Mouse (Mus musculus): Measurements from ENCODE around the gene Smn1. TPM values are rescaled to one million over a fixed set of nuclear protein-coding genes. Genes with fewer than 3 reads are reported as not detected.
"Not testable (repeated sequence)": the region's sequence is repeated elsewhere in the genome, so short reads cannot be mapped to it uniquely, and the experiment has no call there.

Smn1 gene
- polyA plus RNA-seq, 1 experiment from 2014 or later, result 24.1 TPM

DNA sequence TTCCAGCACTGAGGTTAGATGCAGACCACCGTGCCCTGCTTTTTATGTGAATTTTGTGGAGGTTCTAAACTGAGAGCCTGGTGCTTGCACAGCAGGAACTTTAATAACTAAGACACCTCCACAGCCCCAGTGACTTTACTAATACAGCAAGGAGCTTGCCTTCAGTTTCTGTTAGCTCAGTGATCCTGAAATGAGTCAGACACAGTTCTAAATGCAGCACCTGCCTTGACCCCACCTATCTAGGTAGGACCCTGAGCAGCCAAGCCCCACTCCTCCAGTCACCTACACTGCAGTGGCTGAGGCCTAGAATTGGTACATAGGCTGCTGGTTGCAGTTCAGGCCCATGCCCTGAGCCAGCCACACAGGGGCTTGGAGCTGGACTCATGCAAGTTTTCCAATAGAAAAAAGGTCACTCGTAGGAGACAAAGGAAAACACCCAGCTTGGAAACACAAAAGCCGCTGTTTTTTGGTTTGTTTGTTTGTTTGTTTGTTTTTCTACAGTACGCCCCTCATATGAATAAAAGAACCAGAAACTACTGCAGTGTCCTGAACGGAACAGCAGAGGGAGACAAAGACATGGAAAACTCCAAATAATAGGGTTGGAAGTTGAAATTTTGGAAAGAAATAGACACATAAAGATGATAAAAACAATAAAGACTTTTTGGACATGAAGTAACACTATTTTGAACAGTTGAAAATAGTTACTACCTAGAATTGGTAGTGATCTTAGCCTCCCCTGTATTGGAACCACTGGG lies 12.3 kb upstream of the Smn1 start:
- TF ChIP-seq CTCF (IDR thresholded peaks at IDR 0.05; ENCODE audit: low read depth) (peak; percentile 76), EP300 (optimal IDR thresholded peaks at IDR 0.05) (no peak)
- Histone ChIP-seq H3K4me1 (replicated peaks; ENCODE audit: control insufficient read depth, insufficient read depth) (no peaks in the 10 kb centered on the region), H3K9me3 (ENCODE audit: control insufficient read depth, low read length) (no peaks in the 10 kb centered on the region), H3K9ac (ENCODE audit: low read length) (no peak overlapping the region), H3K27me3 (ENCODE audit: control insufficient read depth, insufficient read depth, low read length) (no peaks in the 10 kb centered on the region), H3K36me3 (ENCODE audit: control insufficient read depth, insufficient read depth, low read length) (no peaks in the 10 kb centered on the region), H3K27ac (replicated peaks) (no peak overlapping the region), H3K4me3 (ENCODE audit: low read depth, low read length) (no peak overlapping the region), H3K4me2 (replicated peaks; ENCODE audit: low read depth) (no peak overlapping the region)
- 49% methylated on average over 5 of the region's 5 CpGs for WGBS
- no peak for ATAC-seq (ENCODE audit: low FRiP score, low TSS enrichment)
- DNase-seq (ENCODE audit: low spot score), result no peak

DNA sequence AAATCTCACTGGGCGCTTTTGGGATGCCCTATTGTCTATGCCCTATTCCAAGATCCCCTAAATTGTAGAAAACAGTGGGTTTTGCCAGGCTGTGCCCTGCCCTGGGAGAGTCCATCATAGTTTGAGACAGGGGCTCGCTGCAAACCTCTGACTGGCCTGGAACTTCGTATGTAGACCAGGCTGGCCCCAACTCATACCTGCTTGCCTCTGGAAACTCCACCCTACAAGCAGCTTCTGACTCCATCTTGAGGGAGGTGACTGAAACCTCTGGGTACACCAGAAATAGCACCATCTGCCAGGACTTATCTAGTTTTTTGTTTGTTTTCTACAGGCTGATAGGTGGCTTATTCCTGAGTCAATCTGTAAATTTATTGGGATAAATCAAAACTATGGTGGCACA lies 682 bp upstream of the Smn1 start:
- 90% methylated on average over 3 of the region's 3 CpGs for WGBS
- H3K4me1 ChIP-seq (replicated peaks; ENCODE audit: control insufficient read depth, insufficient read depth), result no peaks in the 10 kb centered on the region
- no peak for TF ChIP-seq CTCF (IDR thresholded peaks at IDR 0.05; ENCODE audit: low read depth)

DNA sequence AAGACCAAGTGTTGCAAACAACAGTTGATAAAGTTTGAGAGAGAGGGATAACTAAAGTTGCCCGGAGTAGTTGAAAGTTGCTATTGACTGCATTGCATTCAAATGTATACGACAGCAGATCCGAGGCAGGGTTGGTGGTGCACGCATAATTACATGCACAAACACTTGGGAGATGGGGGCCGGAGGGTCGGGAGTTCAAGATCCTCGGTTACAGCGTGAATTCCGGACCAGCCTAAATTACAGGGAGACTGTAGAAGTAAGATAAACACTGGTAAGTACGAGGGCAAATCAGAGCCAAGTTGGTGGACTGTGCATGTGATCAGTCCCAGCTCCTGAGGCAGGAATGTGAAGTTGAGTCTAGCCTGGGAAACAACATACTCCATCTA lies 599 bp downstream of the Smn1 start:
- TF ChIP-seq CTCF (IDR thresholded peaks at IDR 0.05; ENCODE audit: low read depth) (no peak), EP300 (optimal IDR thresholded peaks at IDR 0.05) (no peak)
- Histone ChIP-seq H3K27me3 (ENCODE audit: control insufficient read depth, insufficient read depth, low read length) (no peaks in the 10 kb centered on the region), H3K9me3 (ENCODE audit: control insufficient read depth, low read length) (no peaks in the 10 kb centered on the region), H3K9ac (ENCODE audit: low read length) (peak overlapping the region; percentile 85), H3K4me1 (replicated peaks; ENCODE audit: control insufficient read depth, insufficient read depth) (no peaks in the 10 kb centered on the region), H3K36me3 (ENCODE audit: control insufficient read depth, insufficient read depth, low read length) (peaks cover 6% of the 10 kb centered on the region), H3K4me3 (ENCODE audit: low read depth, low read length) (peak overlapping the region; percentile 90), H3K4me2 (replicated peaks; ENCODE audit: low read depth) (peak overlapping the region; percentile 92), H3K27ac (replicated peaks) (no peak overlapping the region)
- WGBS, result 2% methylated on average over 10 of the region's 10 CpGs
- ATAC-seq (ENCODE audit: low FRiP score, low TSS enrichment), result peak; percentile 45; the same call in 1 of the 2 replicates
- no peak for DNase-seq (ENCODE audit: low spot score)

More for the DNA sequence above, 682 bp upstream of the Smn1 start:
- Histone ChIP-seq H3K27me3 (ENCODE audit: control insufficient read depth, insufficient read depth, low read length) (no peaks in the 10 kb centered on the region), H3K4me3 (ENCODE audit: low read depth, low read length) (peak overlapping the region; percentile 90), H3K9ac (ENCODE audit: low read length) (no peak overlapping the region), H3K27ac (replicated peaks) (no peak overlapping the region), H3K36me3 (ENCODE audit: control insufficient read depth, insufficient read depth, low read length) (peaks cover 6% of the 10 kb centered on the region), H3K4me2 (replicated peaks; ENCODE audit: low read depth) (peak overlapping the region; percentile 92), H3K9me3 (ENCODE audit: control insufficient read depth, low read length) (no peaks in the 10 kb centered on the region)
- DNase-seq (ENCODE audit: low spot score) (no peak), ATAC-seq (ENCODE audit: low FRiP score, low TSS enrichment) (no peak)

DNA sequence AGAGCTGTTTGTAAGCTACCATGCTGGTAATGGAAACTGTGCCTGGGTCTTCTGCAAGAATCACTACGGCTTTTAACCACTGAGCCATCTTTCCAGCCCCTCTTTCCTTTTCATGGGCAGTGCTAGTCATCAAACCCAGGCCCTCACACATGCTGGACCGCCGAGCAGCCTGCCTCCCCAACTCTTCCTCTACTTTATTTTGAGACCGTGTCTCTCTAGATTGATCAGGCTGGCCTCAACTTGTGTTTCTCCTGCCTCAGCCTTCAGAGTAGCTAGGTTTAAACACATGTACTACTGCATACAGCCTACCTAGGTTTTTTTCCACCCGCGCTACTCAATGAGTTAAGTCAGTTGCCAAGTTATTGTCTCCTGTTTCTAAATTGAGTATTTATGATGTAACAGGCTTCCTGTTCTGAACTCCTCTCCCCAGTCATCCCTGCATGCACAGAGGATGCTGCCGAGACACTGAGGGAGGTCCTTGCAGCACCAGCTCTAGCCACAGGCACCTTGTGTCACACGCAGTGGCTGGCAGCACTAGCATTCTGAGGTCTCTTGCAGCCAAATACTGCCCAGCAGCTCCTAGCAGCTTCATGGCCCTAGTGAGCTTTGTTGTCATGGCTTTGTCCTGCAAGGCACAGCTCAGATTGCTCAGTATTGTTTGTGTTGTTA lies 17.1 kb downstream of the Smn1 start:
- H3K27ac ChIP-seq (replicated peaks), result no peak overlapping the region
- no peak for DNase-seq (ENCODE audit: low spot score)
- WGBS, result 74% methylated on average over 8 of the region's 8 CpGs
- ATAC-seq (ENCODE audit: low FRiP score, low TSS enrichment), result no peak
- no peaks in the 10 kb centered on the region for H3K27me3 ChIP-seq (ENCODE audit: control insufficient read depth, insufficient read depth, low read length)
- no peak overlapping the region for H3K4me2 ChIP-seq (replicated peaks; ENCODE audit: low read depth)
- H3K4me1 ChIP-seq (replicated peaks; ENCODE audit: control insufficient read depth, insufficient read depth), result no peaks in the 10 kb centered on the region
- H3K36me3 ChIP-seq (ENCODE audit: control insufficient read depth, insufficient read depth, low read length), result peaks cover 8% of the 10 kb centered on the region
- H3K9ac ChIP-seq (ENCODE audit: low read length), result no peak overlapping the region
- H3K4me3 ChIP-seq (ENCODE audit: low read depth, low read length), result no peak overlapping the region
- H3K9me3 ChIP-seq (ENCODE audit: control insufficient read depth, low read length), result no peaks in the 10 kb centered on the region
- no peak for TF ChIP-seq EP300 (optimal IDR thresholded peaks at IDR 0.05)
- no peak for TF ChIP-seq CTCF (IDR thresholded peaks at IDR 0.05; ENCODE audit: low read depth)

DNA sequence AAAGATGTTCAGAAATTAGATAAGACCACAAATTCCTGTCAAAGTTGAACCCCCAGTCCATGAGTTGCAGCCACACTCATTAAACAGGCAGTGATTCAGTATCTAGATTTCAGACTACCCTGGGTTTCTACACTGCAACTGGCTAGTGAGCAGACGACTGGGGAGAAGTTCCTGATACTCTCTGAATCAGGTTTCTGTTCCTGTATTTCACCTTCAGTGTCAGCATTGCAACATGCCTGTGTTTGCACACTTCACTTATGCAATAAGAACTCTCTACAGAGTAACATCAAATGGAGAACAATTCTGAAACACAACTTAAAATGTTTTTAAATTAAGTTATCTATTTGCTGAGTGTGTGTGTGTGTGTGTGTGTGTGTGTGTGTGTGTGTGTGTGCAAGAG lies 28.0 kb downstream of the Smn1 start:
- ATAC-seq (ENCODE audit: low FRiP score, low TSS enrichment), result no peak
- no peak overlapping the region for H3K9ac ChIP-seq (ENCODE audit: low read length)
- H3K27me3 ChIP-seq (ENCODE audit: control insufficient read depth, insufficient read depth, low read length), result no peaks in the 10 kb centered on the region
- no peak overlapping the region for H3K27ac ChIP-seq (replicated peaks)
- DNase-seq (ENCODE audit: low spot score), result no peak
- no peak overlapping the region for H3K4me2 ChIP-seq (replicated peaks; ENCODE audit: low read depth)
- no peaks in the 10 kb centered on the region for H3K4me1 ChIP-seq (replicated peaks; ENCODE audit: control insufficient read depth, insufficient read depth)
- TF ChIP-seq EP300 (optimal IDR thresholded peaks at IDR 0.05), result no peak
- no peak for TF ChIP-seq CTCF (IDR thresholded peaks at IDR 0.05; ENCODE audit: low read depth)
- no peaks in the 10 kb centered on the region for H3K9me3 ChIP-seq (ENCODE audit: control insufficient read depth, low read length)
- H3K36me3 ChIP-seq (ENCODE audit: control insufficient read depth, insufficient read depth, low read length), result no peaks in the 10 kb centered on the region
- 58% methylated on average over 1 of the region's 1 CpGs for WGBS
- H3K4me3 ChIP-seq (ENCODE audit: low read depth, low read length), result no peak overlapping the region

DNA sequence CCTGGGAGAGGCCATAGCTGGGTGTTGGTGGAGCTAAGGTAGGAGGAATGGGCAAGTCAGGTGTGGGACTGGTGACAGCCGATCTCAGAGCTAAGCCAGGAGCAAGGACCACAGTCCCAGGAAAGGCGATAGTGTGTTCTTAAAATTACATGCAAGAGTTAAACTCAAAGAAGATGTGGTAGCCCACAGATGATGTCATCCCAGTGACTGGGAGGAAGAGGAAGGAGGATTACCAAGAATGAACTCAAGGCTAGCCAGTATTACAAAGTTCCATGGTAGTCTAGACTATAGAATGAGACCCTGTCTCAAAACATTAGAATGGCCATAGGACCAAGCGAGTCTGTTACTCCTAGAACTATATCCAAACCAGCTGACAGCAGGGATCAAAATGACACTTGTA lies 32.0 kb downstream of the Smn1 start:
- TF ChIP-seq EP300 (optimal IDR thresholded peaks at IDR 0.05) (no peak), CTCF (IDR thresholded peaks at IDR 0.05; ENCODE audit: low read depth) (no peak)
- ATAC-seq (ENCODE audit: low FRiP score, low TSS enrichment) (no peak), DNase-seq (ENCODE audit: low spot score) (no peak)
- Histone ChIP-seq H3K27ac (replicated peaks) (no peak overlapping the region), H3K4me1 (replicated peaks; ENCODE audit: control insufficient read depth, insufficient read depth) (no peaks in the 10 kb centered on the region), H3K27me3 (ENCODE audit: control insufficient read depth, insufficient read depth, low read length) (no peaks in the 10 kb centered on the region), H3K36me3 (ENCODE audit: control insufficient read depth, insufficient read depth, low read length) (no peaks in the 10 kb centered on the region), H3K9me3 (ENCODE audit: control insufficient read depth, low read length) (no peaks in the 10 kb centered on the region), H3K4me3 (ENCODE audit: low read depth, low read length) (no peak overlapping the region), H3K9ac (ENCODE audit: low read length) (no peak overlapping the region), H3K4me2 (replicated peaks; ENCODE audit: low read depth) (no peak overlapping the region)
- 90% methylated on average over 3 of the region's 3 CpGs for whole genome bisulfite sequencing

DNA sequence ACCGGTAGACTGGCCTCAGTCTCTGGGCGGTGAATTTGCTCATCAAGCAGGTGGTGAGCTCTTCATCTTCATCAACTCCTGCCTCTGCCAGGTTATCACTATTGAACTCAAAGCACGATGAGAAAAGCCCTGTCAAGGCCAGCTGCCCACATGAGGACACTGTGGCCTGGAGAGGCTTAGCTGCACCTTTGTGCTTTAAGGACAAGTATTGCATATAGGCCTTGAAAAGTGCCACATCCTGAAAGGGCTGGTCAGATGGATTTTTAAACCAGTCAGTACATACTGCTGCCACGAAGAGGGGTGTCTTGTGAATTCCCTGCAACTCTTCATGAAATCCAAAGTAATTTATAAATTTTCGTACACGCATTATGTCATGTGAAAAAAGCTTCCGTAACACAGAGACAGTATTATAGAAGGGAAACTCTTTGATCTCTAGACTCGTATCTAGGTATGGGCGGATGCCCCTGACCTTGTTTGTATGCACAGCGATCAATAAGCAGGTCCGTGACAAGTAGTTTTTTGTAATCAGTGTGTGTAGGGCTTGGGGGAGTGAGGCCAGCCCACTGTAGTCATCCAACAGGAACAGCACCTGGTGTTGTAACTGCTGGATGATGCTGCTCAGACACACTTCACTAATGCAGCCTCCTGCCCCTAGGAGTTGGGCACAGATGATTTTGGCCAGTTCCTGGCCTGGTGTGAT lies 36.7 kb downstream of the Smn1 start:
- not testable (repeated sequence) for H3K27ac ChIP-seq (replicated peaks); ATAC-seq (ENCODE audit: low FRiP score, low TSS enrichment)

DNA sequence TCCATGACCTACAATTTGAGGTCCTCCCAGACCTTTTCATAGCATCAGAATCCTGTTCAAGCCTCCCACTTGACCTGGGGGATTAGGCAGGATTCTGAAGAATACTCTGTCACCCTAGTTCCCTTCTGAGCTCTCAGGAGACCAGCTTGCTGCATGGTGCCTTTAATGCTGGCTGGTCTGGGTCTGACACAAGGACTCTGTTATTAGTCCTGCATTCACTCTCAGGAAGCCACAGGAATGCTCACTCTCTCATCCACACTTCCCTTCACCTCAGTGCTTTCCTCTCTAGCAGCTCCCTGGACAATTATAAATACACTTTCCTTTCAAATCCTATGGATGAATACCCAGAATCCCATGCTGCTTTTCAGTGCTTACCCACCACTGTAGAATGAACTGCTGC lies 37.8 kb downstream of the Smn1 start:
- H3K36me3 ChIP-seq (ENCODE audit: control insufficient read depth, insufficient read depth, low read length); H3K27ac ChIP-seq (replicated peaks); H3K9me3 ChIP-seq (ENCODE audit: control insufficient read depth, low read length); H3K27me3 ChIP-seq (ENCODE audit: control insufficient read depth, insufficient read depth, low read length); H3K4me2 ChIP-seq (replicated peaks; ENCODE audit: low read depth); ATAC-seq (ENCODE audit: low FRiP score, low TSS enrichment); H3K9ac ChIP-seq (ENCODE audit: low read length); DNase-seq (ENCODE audit: low spot score); H3K4me1 ChIP-seq (replicated peaks; ENCODE audit: control insufficient read depth, insufficient read depth); H3K4me3 ChIP-seq (ENCODE audit: low read depth, low read length): not testable (repeated sequence)

More for the DNA sequence above, 36.7 kb downstream of the Smn1 start:
- not testable (repeated sequence) for H3K36me3 ChIP-seq (ENCODE audit: control insufficient read depth, insufficient read depth, low read length); H3K4me1 ChIP-seq (replicated peaks; ENCODE audit: control insufficient read depth, insufficient read depth); DNase-seq (ENCODE audit: low spot score); H3K4me3 ChIP-seq (ENCODE audit: low read depth, low read length); H3K27me3 ChIP-seq (ENCODE audit: control insufficient read depth, insufficient read depth, low read length); H3K4me2 ChIP-seq (replicated peaks; ENCODE audit: low read depth); H3K9me3 ChIP-seq (ENCODE audit: control insufficient read depth, low read length); H3K9ac ChIP-seq (ENCODE audit: low read length)
- WGBS, result 80% methylated on average over 11 of the region's 11 CpGs
